Mouse (Mus musculus) heart, postnatal 0 days (tissue): ENCODE measurements around the gene Ikbke. TPM values are rescaled to one million over a fixed set of nuclear protein-coding genes. Genes with fewer than 3 reads are reported as not detected.

Experiments
- ATAC-seq: fragments of 200-750 bp; cut with Nextera tagmentation; 2 replicates; pipeline ENCODE4 v1.8.0; 2017; ENCODE audit warnings: low read depth, moderate number of reproducible peaks, moderate library complexity; ENCODE audit not compliant: insufficient read depth
- DNase-seq: peaks from one replicate; pipeline ENCODE4 v3.0.0-alpha.2; 2016; ENCODE audit warnings: low spot score
- H3K27ac ChIP-seq: fragments of 300-500 bp; sonication (generic); 2 replicates; pipeline ENCODE4 v1.5.1; 2014; ENCODE audit warnings: low read depth, mild to moderate bottlenecking
- H3K27me3 ChIP-seq: fragments of 300-500 bp; sonication (generic); 2 replicates; pipeline ENCODE4 v1.6.1; 2014; ENCODE audit warnings: low read length, mixed read lengths; ENCODE audit not compliant: control insufficient read depth, insufficient read depth
- H3K36me3 ChIP-seq: fragments of 300-500 bp; sonication (generic); replicated peaks from 2 replicates; pipeline ENCODE4 v1.6.1; 2014; ENCODE audit warnings: low read length, mixed read lengths; ENCODE audit not compliant: control insufficient read depth, insufficient read depth
- H3K4me1 ChIP-seq: fragments of 300-500 bp; sonication (generic); 2 replicates; pipeline ENCODE4 v1.6.1; 2014; ENCODE audit warnings: antibody characterized with exemption; ENCODE audit not compliant: control insufficient read depth, insufficient read depth
- H3K4me2 ChIP-seq: fragments of 300-500 bp; sonication (generic); 2 replicates; pipeline ENCODE4 v1.6.1; 2014; ENCODE audit warnings: low read depth, mild to moderate bottlenecking, low read length, moderate library complexity
- H3K4me3 ChIP-seq: fragments of 300-500 bp; sonication (generic); 2 replicates; pipeline ENCODE4 v1.5.1; 2014; ENCODE audit warnings: low read depth, low read length
- H3K9ac ChIP-seq: fragments of 300-500 bp; sonication (generic); replicated peaks from 2 replicates; pipeline ENCODE4 v1.6.1; 2014; ENCODE audit warnings: low read depth, low read length, mixed read lengths
- H3K9me3 ChIP-seq: fragments of 300-500 bp; sonication (generic); replicated peaks from 2 replicates; pipeline ENCODE4 v1.6.1; 2016; ENCODE audit warnings: low read length; ENCODE audit not compliant: control insufficient read depth
- CTCF ChIP-seq: IDR thresholded peaks from 2 replicates; pipeline ENCODE4 v1.5.1; 2016; ENCODE audit warnings: antibody characterized with exemption, control low read depth, low read depth
- EP300 ChIP-seq: IDR thresholded peaks from 2 replicates; pipeline ENCODE4 v1.6.1; 2016; ENCODE audit warnings: antibody characterized with exemption, low read depth
- WGBS: fragments of 180-500 bp; shearing (Covaris S2); extraction: QIAGEN DNeasy Blood & Tissue Kit; methylation state at CpG from one replicate; pipeline ENCODE4 v1.1.7; 2014; 5-methylcytosine and 5-hydroxymethylcytosine counted together
- polyA plus RNA-seq: library from polyadenylated mRNA; unstranded; fragments of >200 nt; fragmentation: Nextera tagmentation; extraction: Ambion mirVana; gene quantifications from 2 replicates; pipeline ENCODE4 v1.2.1, GENCODE M21; 2015
- total RNA-seq: library from RNA; depleted of rRNA; stranded (reverse); fragments of >200 nt; gene quantifications from 2 replicates; pipeline ENCODE4 v1.2.3, GENCODE M21; 2014; ENCODE audit warnings: low replicate concordance

Gene Ikbke
- total and polyA plus RNA-seq, 2 experiments from 2014 or later = 1.5 to 2.6 TPM

DNA sequence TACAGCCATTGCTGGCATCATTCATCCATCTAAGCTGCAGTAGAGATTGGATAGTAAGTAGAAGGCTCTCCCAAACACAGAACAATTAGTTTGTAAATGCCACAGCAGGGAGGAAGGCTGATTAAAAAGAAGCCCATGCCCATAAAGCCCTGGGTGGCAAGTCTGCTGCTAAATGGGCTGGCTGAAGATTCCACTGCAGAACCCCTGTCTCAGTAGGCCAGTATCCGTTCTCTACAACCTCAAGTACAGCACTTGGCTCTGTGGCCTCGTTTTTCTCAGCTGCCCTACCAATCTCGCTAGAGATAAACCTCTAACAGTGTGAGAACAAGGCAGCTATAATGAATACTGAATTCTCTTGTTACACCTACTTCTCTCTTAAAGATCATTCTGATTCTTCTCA, 19.8 kb upstream of the Ikbke start:
- DNase-seq (no peak), ATAC-seq (no peak)
- Histone ChIP-seq H3K27ac (no peak overlapping the region), H3K9ac (no peak overlapping the region), H3K4me1 (0 out of 2 replicates have a peak, but pooled peaks cover 5% of the 10 kb centered on the region), H3K27me3 (no peaks in the 10 kb centered on the region), H3K9me3 (no peaks in the 10 kb centered on the region), H3K36me3 (peaks cover 56% of the 10 kb centered on the region), H3K4me3 (no peak overlapping the region), H3K4me2 (no peak overlapping the region)
- no peak for TF ChIP-seq CTCF
- TF ChIP-seq EP300 = no peak
- WGBS = 47% methylated on average over 3 of the region's 3 CpGs

DNA sequence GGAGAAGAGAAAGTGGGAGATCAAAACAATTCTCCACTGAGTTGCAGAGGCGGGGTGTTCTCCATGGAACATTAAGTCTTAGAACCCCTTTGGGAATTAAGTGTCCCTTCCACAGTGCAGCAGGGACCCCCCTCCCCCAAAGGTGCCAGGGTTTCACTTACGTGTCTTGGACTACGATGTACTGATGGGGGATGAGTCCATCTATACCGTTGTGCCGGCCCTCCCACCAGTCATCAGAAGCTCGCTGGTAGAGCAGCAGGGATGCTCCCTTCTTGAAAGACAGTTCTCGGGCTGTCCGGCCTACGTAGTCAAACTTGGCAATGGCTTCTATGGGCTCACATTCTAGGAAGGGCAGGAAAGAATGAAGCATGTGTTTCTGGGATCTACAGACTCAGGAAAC, 18.8 kb upstream of the Ikbke start:
- Histone ChIP-seq H3K4me3 (no peak overlapping the region), H3K4me1 (0 out of 2 replicates have a peak, but pooled peaks cover 5% of the 10 kb centered on the region), H3K36me3 (peaks cover 67% of the 10 kb centered on the region), H3K9ac (no peak overlapping the region), H3K27me3 (no peaks in the 10 kb centered on the region), H3K9me3 (no peaks in the 10 kb centered on the region), H3K27ac (no peak overlapping the region), H3K4me2 (no peak overlapping the region)
- TF ChIP-seq CTCF (no peak), EP300 (no peak)
- WGBS = 93% methylated on average over 9 of the region's 9 CpGs
- no peak for DNase-seq
- ATAC-seq = no peak

DNA sequence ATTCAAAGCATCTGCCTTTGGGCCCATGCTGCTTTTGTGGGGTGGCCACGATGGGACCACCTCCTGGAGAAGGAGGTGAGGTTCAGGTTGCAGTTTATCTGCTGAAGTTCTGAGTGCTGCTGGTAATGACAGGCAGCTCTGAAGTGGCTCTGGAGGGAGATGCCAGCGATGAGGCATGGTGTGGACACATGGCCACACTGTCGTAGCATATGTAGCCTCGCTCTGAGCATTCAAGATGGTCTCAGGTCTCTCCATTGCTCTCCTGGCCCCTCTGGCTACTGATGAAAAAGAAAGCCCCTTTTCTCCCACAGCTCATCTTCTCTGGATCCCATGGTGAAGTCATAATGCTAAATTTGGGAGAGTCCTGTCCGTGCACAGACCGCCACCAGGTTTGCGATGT, 17.3 kb upstream of the Ikbke start:
- TF ChIP-seq CTCF = no peak
- no peak for TF ChIP-seq EP300
- Histone ChIP-seq H3K9me3 (no peaks in the 10 kb centered on the region), H3K36me3 (peaks cover 77% of the 10 kb centered on the region), H3K4me2 (no peak overlapping the region), H3K27me3 (no peaks in the 10 kb centered on the region), H3K4me1 (0 out of 2 replicates have a peak, but pooled peaks cover 5% of the 10 kb centered on the region), H3K4me3 (no peak overlapping the region), H3K27ac (no peak overlapping the region), H3K9ac (no peak overlapping the region)
- 65% methylated on average over 7 of the region's 7 CpGs for WGBS
- DNase-seq (no peak), ATAC-seq (no peak)

DNA sequence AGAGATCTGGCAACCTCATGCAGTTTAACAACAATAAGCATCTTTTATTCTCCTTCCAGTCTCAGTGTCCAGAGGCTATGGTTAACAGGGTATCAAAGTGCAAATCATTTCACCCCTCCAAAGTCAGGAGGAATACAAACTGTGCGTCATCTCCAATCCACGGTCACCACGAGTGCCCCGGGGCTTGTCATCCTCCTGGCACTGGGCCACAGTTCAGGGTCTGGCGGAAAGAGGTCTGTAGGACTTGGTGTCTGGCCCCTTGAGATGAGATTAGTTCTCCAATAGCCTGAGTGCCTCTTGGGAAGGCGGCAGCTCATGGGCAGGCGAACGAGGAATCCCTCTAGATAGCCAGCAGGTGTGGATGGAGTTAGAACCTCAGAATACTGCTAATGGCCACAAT, 15.8 kb upstream of the Ikbke start:
- Histone ChIP-seq H3K36me3 (peaks cover 72% of the 10 kb centered on the region), H3K4me1 (0 out of 2 replicates have a peak, but pooled peaks cover under 1% of the 10 kb centered on the region), H3K4me3 (no peak overlapping the region), H3K4me2 (no peak overlapping the region), H3K27ac (no peak overlapping the region), H3K9me3 (no peaks in the 10 kb centered on the region), H3K27me3 (no peaks in the 10 kb centered on the region), H3K9ac (no peak overlapping the region)
- ATAC-seq = peak; percentile 52
- no peak for TF ChIP-seq EP300
- TF ChIP-seq CTCF = no peak
- DNase-seq = no peak
- 19% methylated on average over 8 of the region's 8 CpGs for WGBS

DNA sequence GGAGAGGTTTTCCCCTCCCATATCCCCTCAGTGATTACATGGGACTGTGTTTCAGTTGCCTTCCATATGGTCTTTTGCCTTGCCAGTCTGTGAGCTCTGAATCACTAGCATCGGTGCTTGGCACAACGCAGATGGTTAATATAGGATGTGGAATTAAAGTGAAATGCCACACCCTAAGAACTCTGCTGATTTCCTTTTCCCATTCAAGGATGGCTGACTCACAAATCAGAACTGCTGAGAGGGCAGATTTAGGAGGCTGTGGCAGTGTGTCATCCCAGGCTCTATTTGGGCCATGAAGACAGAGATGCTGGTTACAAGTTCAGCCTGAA, 14.5 kb upstream of the Ikbke start:
- H3K4me3 ChIP-seq = no peak overlapping the region
- no peak for ATAC-seq
- H3K36me3 ChIP-seq = peaks cover 73% of the 10 kb centered on the region
- DNase-seq = no peak
- no peak overlapping the region for H3K27ac ChIP-seq
- H3K9me3 ChIP-seq = no peaks in the 10 kb centered on the region
- no peak overlapping the region for H3K9ac ChIP-seq
- 86% methylated on average over 2 of the region's 2 CpGs for WGBS
- no peaks in the 10 kb centered on the region for H3K4me1 ChIP-seq
- no peak overlapping the region for H3K4me2 ChIP-seq
- TF ChIP-seq EP300 (no peak), CTCF (no peak)
- H3K27me3 ChIP-seq = no peaks in the 10 kb centered on the region

DNA sequence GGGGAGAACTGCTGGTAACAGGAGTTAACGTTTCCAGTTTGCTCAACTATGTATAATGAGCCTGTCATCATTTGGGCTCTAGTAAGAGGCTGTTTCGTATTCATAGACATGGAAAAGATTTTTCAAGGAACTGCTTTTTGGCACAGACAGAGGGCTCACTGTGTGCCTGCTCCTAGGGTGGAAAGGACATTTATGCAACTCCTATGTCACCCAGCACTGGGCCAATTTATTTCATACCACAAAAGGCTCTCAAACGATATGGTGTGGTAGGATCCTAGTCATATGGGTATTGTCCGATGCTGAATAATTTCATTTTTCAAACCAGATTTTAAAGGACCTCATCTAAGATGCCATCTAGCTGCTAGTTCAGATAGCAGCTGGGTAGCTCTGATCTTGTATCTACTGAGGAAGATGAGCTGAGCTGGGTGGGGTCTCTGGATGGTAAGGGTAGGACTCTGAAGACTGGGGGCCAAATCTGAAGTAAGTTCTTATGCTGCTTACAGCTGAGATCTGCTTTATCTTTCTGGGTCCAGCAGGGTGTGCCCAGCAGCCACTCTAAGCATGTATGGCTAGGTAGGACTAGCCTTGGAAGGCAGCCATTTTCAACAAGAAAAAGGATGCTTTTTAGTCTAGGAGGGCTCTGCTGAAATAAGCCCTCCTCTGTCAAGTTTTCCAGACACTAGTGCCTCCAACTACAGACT, 14.0 kb upstream of the Ikbke start:
- ATAC-seq = no peak
- Histone ChIP-seq H3K4me2 (no peak overlapping the region), H3K9me3 (no peaks in the 10 kb centered on the region), H3K4me3 (no peak overlapping the region), H3K4me1 (no peaks in the 10 kb centered on the region), H3K36me3 (peaks cover 71% of the 10 kb centered on the region), H3K27ac (no peak overlapping the region), H3K9ac (no peak overlapping the region), H3K27me3 (no peaks in the 10 kb centered on the region)
- 85% methylated on average over 4 of the region's 4 CpGs for WGBS
- no peak for DNase-seq
- no peak for TF ChIP-seq EP300
- no peak for TF ChIP-seq CTCF
